Mouse (Mus musculus) limb, embryonic 11.5 days (tissue): Measurements from ENCODE around the gene Isy1. TPM values are rescaled to one million over a fixed set of nuclear protein-coding genes. Genes with fewer than 3 reads are reported as not detected.

Experiments used
- ATAC-seq: fragments of 200-750 bp; cut with Nextera tagmentation; 2 replicates; pipeline ENCODE4 v1.8.0; 2017; ENCODE audit warnings: low read depth; ENCODE audit not compliant: insufficient number of reproducible peaks, low FRiP score, low TSS enrichment
- DNase-seq: peaks from one replicate; pipeline ENCODE4 v3.0.0-alpha.2; 2015; ENCODE audit warnings: low spot score
- H3K27ac ChIP-seq: fragments of 300-500 bp; sonication (generic); replicated peaks from 2 replicates; pipeline ENCODE4 v1.5.1; 2014; ENCODE audit warnings: low read depth, mild to moderate bottlenecking, low read length
- H3K27me3 ChIP-seq: fragments of 300-500 bp; sonication (generic); 2 replicates; pipeline ENCODE4 v1.6.1; 2014; ENCODE audit warnings: mild to moderate bottlenecking, low read length, mixed read lengths; ENCODE audit not compliant: control insufficient read depth, insufficient read depth
- H3K36me3 ChIP-seq: fragments of 300-500 bp; sonication (generic); 2 replicates; pipeline ENCODE4 v1.6.1; 2014; ENCODE audit warnings: mild to moderate bottlenecking, low read length, moderate library complexity, mixed read lengths; ENCODE audit not compliant: control insufficient read depth, insufficient read depth
- H3K4me1 ChIP-seq: fragments of 300-500 bp; sonication (generic); 2 replicates; pipeline ENCODE4 v1.6.1; 2014; ENCODE audit warnings: low read length, mixed read lengths; ENCODE audit not compliant: control insufficient read depth, insufficient read depth
- H3K4me2 ChIP-seq: fragments of 300-500 bp; sonication (generic); 2 replicates; pipeline ENCODE4 v1.6.1; 2014; ENCODE audit warnings: low read depth, mild to moderate bottlenecking, moderate library complexity; ENCODE audit not compliant: severe bottlenecking
- H3K4me3 ChIP-seq: fragments of 300-500 bp; sonication (generic); 2 replicates; pipeline ENCODE4 v1.5.1; 2014; ENCODE audit warnings: low read depth, low read length
- H3K9ac ChIP-seq: fragments of 300-500 bp; sonication (generic); 2 replicates; pipeline ENCODE4 v1.6.1; 2014; ENCODE audit warnings: mild to moderate bottlenecking, low read length
- H3K9me3 ChIP-seq: fragments of 300-500 bp; sonication (generic); 2 replicates; pipeline ENCODE4 v1.6.1; 2016; ENCODE audit warnings: low read length; ENCODE audit not compliant: control insufficient read depth
- WGBS: fragments of 180-500 bp; shearing (Covaris S2); extraction: QIAGEN DNeasy Blood & Tissue Kit; methylation state at CpG from one replicate; pipeline ENCODE4 v1.1.7; 2014; 5-methylcytosine and 5-hydroxymethylcytosine counted together
- polyA plus RNA-seq: library from polyadenylated mRNA; unstranded; fragments of >200 nt; fragmentation: Nextera tagmentation; extraction: Ambion mirVana; gene quantifications from 2 replicates; pipeline ENCODE4 v1.2.1, GENCODE M21; 2014

Isy1 gene
- polyA plus RNA-seq, 1 experiment from 2014 or later, result 76.2 TPM

DNA sequence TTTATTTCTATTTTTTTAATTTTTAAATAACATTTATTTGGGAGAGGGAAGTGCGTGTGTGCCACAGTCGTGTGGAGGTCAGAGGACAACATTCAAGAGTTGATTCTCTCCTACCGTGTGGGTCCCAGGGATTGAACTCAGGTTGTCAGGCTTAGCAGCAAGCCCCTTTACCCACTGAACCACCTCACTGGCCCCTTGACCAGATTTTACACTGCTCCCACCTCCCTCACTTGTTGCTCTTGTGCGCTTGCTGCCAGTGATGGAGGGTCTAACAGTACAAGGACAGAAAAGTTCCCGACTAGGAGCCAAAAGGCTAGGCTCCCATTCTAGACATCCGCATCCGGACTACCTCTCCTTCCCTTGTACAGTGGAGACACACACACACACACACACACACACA lies 33.1 kb downstream of the Isy1 start:
- H3K4me3 ChIP-seq, result no peak overlapping the region
- no peak overlapping the region for H3K9ac ChIP-seq
- no peaks in the 10 kb centered on the region; the same call in 1 of the 2 replicates for H3K36me3 ChIP-seq
- WGBS, result 89% methylated on average over 7 of the region's 7 CpGs
- DNase-seq, result no peak
- no peaks in the 10 kb centered on the region for H3K27me3 ChIP-seq
- H3K9me3 ChIP-seq, result no peaks in the 10 kb centered on the region
- no peak for ATAC-seq
- H3K27ac ChIP-seq, result no peak overlapping the region
- H3K4me1 ChIP-seq, result no peaks in the 10 kb centered on the region
- no peak overlapping the region for H3K4me2 ChIP-seq

DNA sequence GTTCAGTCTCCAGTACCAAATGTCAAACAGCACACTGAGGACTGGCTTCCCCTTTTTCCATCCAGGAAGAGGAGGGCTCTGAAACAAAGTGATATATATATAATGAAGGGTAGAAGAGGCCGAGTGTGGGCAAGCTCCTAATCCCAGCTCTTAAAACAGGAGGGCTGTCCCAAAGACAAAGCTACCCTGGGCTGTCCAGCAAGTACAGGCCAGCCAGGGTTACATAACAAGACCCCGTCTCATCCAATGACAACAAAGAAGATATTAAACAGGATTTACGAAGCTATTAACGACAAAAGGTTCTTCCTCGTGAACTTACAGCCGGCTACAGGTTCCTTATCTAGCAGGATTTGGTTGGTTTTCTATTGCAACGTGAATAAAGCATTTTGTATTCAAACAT lies 33.7 kb downstream of the Isy1 start:
- H3K9me3 ChIP-seq, result no peaks in the 10 kb centered on the region
- H3K36me3 ChIP-seq, result no peaks in the 10 kb centered on the region; the same call in 1 of the 2 replicates
- H3K27ac ChIP-seq, result no peak overlapping the region
- H3K4me3 ChIP-seq, result no peak overlapping the region
- DNase-seq (no peak), ATAC-seq (no peak)
- H3K9ac ChIP-seq, result no peak overlapping the region
- 77% methylated on average over 7 of the region's 7 CpGs for WGBS
- H3K4me2 ChIP-seq, result no peak overlapping the region
- H3K4me1 ChIP-seq, result no peaks in the 10 kb centered on the region
- no peaks in the 10 kb centered on the region for H3K27me3 ChIP-seq

DNA sequence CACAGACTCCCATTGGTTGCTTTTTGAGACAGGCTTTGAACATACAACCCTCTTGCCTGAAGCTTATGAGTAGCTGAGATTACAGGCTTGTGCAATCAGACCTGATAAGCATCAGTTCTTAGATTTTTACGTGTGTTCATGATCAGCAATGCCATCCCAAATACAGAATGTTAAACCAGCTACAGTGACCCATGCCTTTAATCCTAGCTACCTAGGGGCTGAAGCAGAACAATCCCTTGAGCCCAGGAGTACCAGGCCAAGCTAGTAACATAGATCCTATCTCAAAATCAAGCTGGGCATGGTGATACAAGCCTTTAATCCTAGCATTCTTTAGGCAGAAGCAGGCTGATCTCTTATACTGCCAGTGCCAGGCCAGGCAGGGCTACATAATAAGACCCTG lies 34.6 kb downstream of the Isy1 start:
- H3K27me3 ChIP-seq, result no peaks in the 10 kb centered on the region

DNA sequence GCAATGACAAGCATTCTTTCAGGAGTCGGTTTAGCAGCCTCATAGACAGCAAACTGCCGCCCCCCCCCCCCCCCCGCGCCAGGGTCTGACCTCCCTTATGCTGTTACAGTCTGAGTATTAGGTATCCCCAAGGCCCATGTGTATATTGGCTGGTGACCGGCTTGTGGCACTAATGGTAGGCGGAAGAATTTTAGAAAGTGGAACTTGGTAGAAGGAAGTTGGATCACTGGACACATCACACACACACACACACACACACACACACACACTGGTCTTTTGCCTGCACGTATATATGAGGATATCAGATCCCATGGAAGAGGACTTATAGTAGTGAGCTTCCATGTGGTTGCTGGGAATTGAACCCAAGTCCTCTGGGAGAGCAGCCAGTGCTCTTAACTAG lies 36.1 kb downstream of the Isy1 start:
- no peak for ATAC-seq
- 0 out of 2 replicates have a peak, but pooled peaks cover 2% of the 10 kb centered on the region for H3K4me1 ChIP-seq

More for the DNA sequence above, 34.6 kb downstream of the Isy1 start:
- ATAC-seq (no peak), DNase-seq (no peak)
- Histone ChIP-seq H3K4me2 (no peak overlapping the region), H3K9me3 (no peaks in the 10 kb centered on the region), H3K27ac (no peak overlapping the region), H3K36me3 (no peaks in the 10 kb centered on the region; the same call in 1 of the 2 replicates), H3K4me1 (no peaks in the 10 kb centered on the region), H3K4me3 (no peak overlapping the region), H3K9ac (no peak overlapping the region)
- WGBS, result 94% methylated on average over 1 of the region's 1 CpGs

DNA sequence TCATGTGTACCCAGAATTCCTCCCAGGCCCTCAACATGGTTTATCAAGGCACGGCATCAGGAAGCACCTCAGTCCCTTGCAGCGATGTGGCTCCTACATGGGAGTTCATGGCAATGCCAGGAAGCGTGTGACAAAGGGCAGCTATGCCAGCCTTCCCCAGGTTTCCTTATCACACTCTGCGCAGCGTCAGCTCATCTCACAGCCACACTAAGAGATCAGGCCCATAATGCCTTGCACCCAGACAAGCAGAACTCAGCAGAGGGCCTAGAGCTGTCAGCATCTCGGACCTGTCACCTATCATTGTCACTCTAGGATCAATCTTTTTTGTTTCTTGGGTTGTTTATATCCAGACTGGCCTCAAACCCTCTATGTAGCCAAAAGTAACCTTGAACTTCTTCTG lies 39.0 kb downstream of the Isy1 start:
- Histone ChIP-seq H3K4me3 (no peak overlapping the region), H3K36me3 (no peaks in the 10 kb centered on the region), H3K27ac (no peak overlapping the region), H3K27me3 (no peaks in the 10 kb centered on the region), H3K4me2 (no peak overlapping the region), H3K9me3 (no peaks in the 10 kb centered on the region), H3K9ac (no peak overlapping the region), H3K4me1 (0 out of 2 replicates have a peak, but pooled peaks cover 4% of the 10 kb centered on the region)
- DNase-seq, result no peak
- ATAC-seq, result no peak
- 94% methylated on average over 6 of the region's 6 CpGs for WGBS

More for the DNA sequence above, 36.1 kb downstream of the Isy1 start:
- no peak overlapping the region for H3K9ac ChIP-seq
- DNase-seq, result no peak
- H3K4me2 ChIP-seq, result no peak overlapping the region
- no peaks in the 10 kb centered on the region for H3K27me3 ChIP-seq
- H3K4me3 ChIP-seq, result no peak overlapping the region
- no peaks in the 10 kb centered on the region for H3K9me3 ChIP-seq
- no peak overlapping the region for H3K27ac ChIP-seq
- WGBS, result 84% methylated on average over 7 of the region's 7 CpGs
- H3K36me3 ChIP-seq, result no peaks in the 10 kb centered on the region

DNA sequence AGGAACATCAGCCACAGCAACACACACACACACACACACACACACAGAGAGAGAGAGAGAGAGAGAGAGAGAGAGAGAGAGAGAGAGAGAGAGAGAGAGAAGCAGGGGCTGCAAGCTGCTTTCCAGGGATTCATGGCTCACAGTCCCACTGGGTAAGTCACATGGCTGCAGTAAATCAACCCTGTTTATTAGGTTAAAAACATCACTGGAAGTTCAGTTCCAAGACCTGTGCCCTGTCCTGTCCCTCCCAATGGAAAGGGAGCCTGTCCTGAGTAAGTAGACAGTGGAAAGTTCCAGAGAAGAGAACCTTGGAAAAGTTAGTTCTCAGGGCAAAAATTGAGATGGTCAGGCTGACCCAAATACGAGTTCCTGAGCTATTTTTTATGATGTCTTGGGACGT lies 41.3 kb downstream of the Isy1 start:
- Histone ChIP-seq H3K4me1 (0 out of 2 replicates have a peak, but pooled peaks cover 4% of the 10 kb centered on the region), H3K9ac (no peak overlapping the region), H3K4me2 (no peak overlapping the region), H3K4me3 (no peak overlapping the region), H3K9me3 (no peaks in the 10 kb centered on the region), H3K27ac (no peak overlapping the region), H3K36me3 (no peaks in the 10 kb centered on the region), H3K27me3 (no peaks in the 10 kb centered on the region)
- DNase-seq, result no peak
- ATAC-seq, result no peak
- WGBS, result 18% methylated on average over 2 of the region's 2 CpGs

DNA sequence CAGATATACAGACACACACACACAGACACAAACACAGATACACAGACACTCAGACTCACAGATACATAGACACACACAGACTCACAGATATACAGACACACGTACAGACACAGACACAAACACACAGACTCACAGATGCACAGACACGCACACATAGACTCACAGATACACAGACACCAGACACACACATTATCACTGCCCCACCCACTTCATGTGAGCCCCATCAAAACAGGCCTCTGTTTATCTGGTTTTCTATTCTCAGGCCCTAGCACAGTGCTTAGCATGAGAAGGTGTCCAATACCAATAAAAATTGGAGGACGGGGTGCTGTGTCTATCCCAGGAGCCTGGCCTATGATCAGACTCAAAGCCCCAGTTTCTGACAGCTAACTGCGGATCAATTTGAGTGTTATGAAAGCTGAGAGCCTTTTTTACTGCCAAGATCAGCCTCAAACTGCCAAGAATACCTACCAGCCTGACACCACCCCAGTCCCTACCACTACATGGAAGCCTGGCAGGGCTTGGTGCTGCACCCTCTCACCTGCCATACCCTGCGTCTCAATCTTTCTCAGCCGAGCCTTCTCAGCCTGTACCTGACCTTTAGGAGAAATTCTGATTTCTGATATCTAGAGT lies 42.2 kb downstream of the Isy1 start:
- Histone ChIP-seq H3K9me3 (no peaks in the 10 kb centered on the region), H3K4me1 (0 out of 2 replicates have a peak, but pooled peaks cover 4% of the 10 kb centered on the region), H3K4me2 (no peak overlapping the region), H3K27me3 (no peaks in the 10 kb centered on the region), H3K36me3 (no peaks in the 10 kb centered on the region; the same call in 1 of the 2 replicates), H3K9ac (no peak overlapping the region), H3K4me3 (no peak overlapping the region), H3K27ac (no peak overlapping the region)
- WGBS, result 90% methylated on average over 6 of the region's 6 CpGs
- ATAC-seq (no peak), DNase-seq (no peak)

DNA sequence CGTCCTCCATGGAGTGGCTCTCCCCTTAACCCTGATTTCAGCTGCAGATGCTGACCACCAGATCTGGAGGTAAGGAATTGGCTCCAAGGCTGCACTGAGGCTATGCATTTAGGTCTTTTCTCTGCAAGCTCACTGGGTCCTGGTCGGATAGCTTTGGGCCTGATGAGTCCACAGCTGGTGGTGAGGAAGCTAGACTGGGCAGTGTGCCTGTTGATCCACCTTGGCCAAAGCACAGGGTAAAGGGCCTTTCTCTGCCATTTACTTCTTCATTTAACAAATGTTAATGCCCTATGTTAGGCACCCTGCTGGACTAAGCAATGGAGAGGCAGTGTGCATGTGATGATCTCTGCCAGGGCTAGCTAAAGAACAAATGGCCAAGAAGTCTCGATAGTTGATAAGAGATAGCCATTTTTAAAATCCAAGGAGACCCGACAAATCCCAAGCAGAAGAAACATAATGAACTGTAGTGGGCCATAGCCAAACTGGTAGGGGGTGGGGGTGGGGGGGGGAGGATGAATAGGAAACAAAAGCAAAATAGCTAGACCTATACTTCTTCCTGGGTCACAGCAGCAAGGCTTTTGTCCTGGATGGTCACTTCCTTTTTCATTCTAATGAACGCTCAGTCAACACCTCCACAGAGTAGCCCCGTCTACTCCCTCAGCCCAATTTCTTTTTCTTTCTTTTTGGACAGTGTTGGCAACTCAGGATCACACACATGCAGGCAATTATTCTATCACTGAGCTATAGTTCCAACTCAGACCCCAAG lies 43.0 kb downstream of the Isy1 start:
- H3K4me2 ChIP-seq, result no peak overlapping the region
- 0 out of 2 replicates have a peak, but pooled peaks cover 4% of the 10 kb centered on the region for H3K4me1 ChIP-seq
- H3K9me3 ChIP-seq, result no peaks in the 10 kb centered on the region
- H3K27ac ChIP-seq, result no peak overlapping the region
- ATAC-seq (no peak), DNase-seq (no peak)
- no peak overlapping the region for H3K9ac ChIP-seq
- no peak overlapping the region for H3K4me3 ChIP-seq
- H3K36me3 ChIP-seq, result peaks cover 3% of the 10 kb centered on the region; the same call in 1 of the 2 replicates
- H3K27me3 ChIP-seq, result no peaks in the 10 kb centered on the region
- 75% methylated on average over 6 of the region's 6 CpGs for WGBS
